Mouse (Mus musculus) spleen, postnatal 10 days (tissue): ENCODE measurements around the gene Stat2.
"Not testable (repeated sequence)": the region's sequence is repeated elsewhere in the genome, so short reads cannot be mapped to it uniquely, and the experiment has no call there.

ENCODE experiments used
- DNase-seq, 2 experiments: peaks; one replicate each; pipeline ENCODE4 v3.0.0; 2021 to 2022; ENCODE audit warnings: low spot score in 2 of 2

The Stat2 gene

DNA sequence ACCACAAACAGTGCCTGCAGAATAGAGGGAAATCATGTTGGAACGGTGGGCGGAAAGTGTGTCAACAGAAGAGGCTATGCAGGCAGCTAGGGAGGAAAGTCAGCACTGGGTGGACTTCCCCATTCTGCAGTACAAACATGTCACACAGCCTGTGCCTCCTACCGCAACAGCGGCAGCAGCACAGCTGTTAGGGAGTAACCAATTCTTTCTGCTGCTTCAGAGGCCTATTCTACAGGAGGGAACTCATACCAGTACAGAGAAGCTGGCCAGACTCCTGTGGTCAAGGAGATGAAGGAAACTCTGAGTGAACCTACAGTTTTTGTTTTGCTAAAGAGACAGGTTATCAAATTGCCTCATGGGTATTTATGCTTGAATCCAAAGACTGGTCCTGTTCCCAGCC, 11.4 kb upstream of the Stat2 start:
- peak in 1 of 2 experiments; percentile 52 for DNase-seq

DNA sequence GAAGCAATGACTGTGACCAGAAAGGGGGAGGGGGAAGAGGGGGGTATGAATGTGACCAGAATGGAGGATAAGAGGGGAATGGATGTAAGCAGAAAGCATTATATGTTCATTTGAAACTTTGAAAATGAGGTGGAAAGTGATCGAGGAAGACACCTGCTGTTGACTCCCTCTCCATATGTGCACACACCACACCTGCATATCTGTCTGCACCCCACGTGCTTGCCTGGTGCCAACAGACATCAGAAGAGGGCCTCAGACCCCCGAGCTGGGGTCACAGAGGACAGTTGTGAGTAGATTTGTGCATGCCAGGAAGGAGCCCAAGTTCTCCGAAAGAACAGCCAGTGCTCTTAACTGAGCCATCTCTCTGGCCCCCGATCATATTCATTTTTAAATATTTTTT, 10.4 kb upstream of the Stat2 start:
- DNase-seq: no peak

DNA sequence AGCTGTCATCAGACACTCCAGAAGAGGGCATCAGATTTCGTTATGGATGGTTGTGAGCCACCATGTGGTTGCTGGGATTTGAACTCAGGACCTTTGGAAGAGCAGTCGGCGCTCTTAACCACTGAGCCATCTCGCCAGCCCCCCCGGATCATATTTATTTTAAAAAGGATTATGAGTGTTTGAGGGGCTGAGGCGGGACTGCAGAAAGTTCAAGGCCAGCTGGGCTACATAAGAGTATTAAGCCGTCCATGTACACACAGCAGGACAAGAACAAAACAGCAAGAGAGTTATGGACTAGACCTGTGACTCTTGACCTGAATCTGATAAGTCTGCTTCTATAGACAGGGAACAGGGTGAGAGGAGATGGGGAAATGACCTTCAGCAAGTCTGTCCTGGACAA, 10.0 kb upstream of the Stat2 start:
- not testable (repeated sequence) for DNase-seq

DNA sequence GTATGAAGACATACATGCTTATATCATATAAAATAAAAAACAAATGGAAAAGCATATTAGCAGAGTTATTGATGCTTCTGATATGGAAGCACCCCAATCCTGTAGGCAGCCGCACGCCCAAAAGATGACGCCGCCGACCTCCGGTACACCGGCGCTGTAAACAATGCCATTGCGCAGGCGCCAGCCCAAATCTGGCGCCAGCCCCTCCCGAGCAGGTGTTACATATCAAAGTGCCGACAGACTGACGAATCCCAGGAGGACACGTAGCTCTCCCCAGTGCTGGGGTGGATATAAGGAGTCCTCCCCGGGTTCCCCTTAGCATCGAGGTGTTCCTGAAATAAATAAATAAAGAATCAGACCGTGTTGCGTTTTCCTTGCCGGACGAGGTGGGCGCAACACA, 8.1 kb upstream of the Stat2 start:
- no peak for DNase-seq

DNA sequence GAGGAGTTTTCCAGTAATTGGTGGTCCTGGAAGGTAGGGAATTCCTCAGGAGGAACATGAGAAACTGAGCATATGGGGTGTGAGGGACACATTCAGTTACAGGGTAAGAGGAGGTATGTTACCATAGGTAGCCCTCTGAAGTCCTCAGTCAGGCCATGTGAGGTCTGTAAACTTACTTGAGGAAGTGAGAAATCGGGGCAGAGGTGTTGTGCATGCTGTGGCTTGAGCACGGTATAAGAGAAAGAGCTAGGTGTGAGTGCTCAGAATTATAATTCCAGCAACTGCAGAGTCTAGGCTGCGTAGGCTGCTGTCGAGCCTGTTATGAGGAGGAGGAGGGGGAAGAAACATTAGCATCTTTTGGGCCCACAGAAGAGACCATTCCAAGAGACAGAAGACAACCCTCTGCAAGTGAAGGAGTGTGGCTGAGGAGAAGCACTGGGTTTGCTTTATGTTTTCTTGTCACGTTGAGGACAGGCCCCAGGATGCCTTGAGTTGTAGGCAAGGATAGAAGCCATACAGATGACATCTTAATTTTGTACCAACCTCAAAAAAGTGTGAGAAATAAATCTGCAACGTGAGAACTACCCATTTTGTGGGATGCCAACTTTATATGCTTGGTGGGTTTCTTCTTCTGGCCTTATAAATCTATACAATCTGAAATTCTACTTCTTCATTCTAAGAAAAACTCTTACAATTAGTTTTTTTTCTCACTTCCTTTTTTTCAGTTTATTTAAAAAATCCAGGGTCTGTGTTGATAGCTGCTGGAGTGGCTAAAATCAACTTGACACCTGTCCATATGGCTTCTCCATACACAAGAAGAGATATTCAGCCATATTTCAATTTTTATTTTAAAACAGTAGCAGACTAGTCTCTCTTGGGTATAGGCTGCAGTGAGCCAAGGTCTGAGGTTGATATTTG, 6.7 kb upstream of the Stat2 start:
- no peak for DNase-seq

DNA sequence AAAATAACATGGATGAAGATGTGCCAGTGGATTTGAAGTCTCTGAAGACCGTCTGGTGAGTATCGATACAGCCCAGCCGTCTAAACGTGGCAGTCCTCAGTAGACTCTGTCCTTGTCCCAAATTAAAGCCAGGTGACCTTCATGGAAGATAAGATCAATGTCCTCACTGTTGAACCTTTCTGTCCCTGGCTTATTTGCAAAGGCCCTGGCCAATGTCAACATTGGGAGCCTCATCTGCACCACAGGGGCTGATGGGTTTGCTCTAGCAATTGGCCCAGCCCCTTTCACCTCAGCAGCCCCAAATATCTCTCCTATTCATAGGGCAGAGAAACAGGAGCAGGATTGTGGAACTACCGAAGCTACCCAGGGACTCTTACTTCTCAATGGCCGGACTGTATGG, 2.0 kb upstream of the Stat2 start, which contains the start of gene Apof:
TSS of gene Apof (plus strand) at position 301 of the 400 bp plus-strand sequence.
- no peak for DNase-seq

DNA sequence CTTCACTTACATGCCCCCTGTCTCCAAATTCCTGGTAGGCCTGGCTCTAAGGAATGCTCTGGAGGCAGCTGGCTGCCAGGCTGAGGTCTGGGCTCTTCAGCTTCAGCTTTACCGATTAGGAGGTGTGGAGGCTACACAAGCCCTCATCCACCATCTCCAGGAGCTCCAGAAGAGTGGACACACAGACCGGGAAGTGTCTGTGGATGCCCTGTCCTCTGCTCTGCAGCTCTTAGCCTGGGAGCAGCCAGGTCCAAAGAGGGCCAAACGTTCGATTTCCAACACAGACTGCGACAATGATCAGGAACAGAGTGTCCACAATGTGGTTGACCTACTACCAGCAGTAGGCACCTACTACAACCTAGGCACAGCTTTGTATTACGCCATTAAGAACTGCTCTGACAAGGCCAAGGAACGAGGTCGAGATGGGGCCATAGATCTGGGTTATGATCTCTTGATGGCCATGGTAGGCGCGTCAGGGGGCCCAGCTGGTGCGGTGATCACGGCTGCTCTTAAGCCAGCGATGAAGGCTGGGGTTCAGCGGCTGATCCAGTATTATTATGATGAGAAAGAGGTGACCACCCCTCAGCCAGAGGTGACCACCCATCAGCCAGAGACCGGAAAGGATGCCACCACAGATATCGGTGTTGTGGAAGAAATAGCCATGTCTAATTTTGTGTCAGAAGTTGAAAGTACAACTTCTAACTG, 1.0 kb upstream of the Stat2 start:
- DNase-seq: no peak

DNA sequence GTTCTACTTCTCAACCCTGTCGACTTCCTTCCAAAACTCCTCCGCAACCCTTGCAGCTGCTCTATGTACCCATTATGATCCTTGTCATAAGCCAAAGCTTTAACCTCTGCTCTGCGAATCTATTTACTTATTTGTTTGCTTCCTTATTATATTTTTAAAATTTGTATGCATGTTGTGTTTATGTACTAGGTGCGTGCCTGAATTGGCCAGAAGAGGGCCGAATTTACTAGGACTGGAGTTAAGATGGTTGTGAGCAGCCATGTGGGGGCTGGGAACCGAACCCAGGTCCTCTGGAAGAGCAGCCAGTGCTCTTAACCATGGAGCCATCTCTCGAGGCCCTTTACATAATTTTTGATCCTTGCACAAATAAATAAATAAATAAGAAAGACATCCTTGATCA, 507 bp downstream of the Stat2 start:
- DNase-seq: no peak

DNA sequence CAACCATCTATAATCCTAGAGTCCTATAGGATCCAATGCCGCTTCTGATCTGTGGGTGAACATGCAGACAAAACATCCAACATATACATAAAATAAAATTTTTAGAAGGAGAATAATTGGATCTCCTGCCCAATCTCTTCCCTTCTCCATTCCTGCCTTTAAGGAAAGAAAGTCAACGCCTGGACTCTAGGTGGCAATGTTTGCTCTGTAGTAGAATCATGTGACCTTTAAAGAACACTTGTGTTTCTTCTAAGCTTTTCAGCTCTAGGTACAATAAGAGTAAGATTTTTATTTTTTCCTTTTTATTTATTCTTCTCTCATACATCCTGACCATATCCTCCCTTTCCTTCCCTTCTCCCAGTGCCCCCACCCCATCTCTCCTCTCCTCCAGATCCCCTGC, 1.5 kb downstream of the Stat2 start:
- no peak for DNase-seq

DNA sequence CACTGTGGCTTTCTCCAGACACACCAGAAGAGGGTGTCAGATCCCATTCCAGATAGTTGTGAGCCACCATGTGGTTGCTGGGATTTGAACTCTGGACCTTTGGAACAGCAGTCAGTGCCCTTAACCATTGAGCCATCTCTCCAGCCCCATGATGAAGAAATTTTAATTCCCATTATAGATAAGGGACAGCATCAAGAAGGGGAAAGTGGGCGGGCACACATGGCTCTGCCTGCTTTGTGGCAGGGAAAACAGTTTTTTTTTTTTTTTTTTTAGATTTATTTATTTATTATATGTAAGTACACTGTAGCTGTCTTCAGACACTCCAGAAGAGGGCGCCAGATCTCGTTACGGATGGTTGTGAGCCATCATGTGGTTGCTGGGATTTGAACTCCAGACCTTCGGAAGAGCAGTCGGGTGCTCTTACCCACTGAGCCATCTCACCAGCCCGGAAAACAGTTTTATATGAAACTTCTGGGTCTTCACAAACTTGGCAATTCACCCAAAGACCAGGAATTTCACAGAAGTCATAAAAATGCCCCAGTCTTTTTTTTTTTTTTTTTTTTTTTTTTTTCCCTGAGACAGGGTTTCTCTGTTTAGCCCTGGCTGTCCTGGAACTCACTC, 2.6 kb downstream of the Stat2 start:
- not testable (repeated sequence) for DNase-seq

DNA sequence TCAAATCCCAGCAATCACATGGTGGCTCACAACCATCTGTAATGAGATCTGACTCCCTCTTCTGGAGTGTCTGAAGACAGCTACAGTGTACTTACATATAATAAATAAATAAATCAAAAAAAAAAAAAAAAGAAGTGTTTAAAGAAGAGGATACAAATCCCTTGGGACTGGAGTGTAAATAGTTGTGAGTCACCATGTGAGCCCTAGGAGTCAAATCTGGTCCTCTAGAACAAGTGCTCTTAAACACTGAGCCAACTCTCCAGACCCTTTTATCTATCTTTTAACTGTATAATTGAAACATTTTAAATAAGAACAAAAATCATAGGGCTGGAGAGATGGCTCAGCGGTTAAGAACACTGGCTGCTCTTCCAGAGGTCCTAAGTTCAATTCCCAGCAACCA, 5.0 kb downstream of the Stat2 start:
- DNase-seq: not testable (repeated sequence)

DNA sequence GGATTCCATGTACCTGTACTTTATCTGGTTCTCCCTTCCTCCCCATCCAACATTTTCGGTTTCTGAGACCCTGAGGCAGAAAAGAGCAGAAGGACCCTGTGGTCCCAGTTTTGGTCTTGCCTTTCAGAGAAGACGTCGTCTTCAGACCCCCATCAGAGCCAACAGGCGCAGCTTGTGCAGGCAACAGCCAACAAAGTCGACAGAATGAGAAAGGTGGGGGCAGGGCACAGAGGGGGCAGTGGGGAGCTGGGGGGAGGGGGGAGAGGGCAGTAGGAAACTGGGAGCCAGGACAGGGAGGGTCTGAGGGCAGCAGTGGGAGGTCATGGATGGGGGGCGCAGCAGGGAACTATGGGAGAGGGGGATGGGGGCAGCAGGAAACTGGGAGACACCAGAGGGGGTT, 7.8 kb downstream of the Stat2 start:
- DNase-seq: no peak

DNA sequence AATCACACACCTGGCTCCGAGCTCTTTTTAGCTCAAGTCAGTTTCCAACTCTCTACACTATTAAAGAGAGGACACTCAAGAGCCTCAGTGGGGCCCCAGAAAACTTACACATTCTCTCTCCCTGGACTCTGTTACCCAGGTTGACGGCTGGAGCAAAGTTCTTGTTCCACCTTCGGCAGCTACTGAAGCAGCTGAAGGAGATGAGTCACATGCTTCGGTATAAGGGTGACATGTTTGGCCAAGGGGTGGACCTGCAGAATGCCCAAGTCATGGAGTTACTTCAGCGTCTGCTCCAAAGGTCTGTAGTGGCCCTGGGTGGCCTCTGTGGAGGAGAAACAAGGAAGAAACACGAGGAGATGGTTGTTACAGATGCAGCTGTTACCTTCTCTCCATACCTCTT, 10.6 kb downstream of the Stat2 start:
- DNase-seq: no peak

DNA sequence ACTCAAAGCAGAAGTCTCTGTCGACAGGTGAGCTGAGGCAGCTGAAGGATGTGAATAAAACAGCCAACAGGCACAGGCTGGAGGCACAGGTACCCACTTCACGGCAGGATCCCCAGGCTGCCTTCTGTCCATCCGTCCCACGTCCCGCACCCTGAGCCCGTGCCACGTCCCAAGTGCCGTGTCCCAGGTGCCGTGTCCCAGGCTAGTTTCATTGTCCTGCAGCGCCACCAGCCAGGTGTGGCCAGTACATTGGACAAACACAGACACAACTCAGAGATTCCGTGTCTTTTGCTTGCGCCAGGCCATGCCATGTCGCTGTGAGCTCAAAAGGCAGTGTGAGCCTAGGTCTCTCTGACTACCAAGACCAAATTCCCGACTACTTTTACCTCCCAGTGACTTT, 11.3 kb downstream of the Stat2 start:
- no peak for DNase-seq

DNA sequence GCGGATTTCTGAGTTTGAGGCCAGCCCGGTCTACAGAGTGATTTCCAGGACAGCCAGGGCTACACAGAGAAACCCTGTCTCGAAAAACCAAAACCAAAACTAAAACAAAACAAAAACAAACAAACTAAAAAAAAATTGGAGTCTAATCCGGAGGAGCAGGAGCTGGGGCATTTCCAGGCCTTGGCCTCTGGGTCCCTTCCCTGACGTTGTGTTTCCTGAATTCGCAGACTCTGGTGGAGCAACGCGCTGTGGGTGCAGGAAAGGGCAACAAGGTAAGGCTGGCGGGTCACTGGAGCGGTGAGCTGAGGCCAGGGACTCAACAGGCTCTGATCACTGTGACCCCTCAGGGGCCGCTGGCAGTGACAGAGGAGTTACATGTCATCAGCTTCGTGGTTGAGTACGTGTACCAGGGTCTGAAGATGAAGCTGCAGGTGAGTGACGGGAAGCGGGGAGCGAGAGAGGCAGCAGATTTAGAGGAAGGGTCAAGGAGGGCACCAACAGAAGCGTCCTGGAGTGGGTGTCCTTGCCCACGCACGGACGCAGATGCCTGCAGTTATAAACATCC, 12.6 kb downstream of the Stat2 start:
- DNase-seq: no peak

DNA sequence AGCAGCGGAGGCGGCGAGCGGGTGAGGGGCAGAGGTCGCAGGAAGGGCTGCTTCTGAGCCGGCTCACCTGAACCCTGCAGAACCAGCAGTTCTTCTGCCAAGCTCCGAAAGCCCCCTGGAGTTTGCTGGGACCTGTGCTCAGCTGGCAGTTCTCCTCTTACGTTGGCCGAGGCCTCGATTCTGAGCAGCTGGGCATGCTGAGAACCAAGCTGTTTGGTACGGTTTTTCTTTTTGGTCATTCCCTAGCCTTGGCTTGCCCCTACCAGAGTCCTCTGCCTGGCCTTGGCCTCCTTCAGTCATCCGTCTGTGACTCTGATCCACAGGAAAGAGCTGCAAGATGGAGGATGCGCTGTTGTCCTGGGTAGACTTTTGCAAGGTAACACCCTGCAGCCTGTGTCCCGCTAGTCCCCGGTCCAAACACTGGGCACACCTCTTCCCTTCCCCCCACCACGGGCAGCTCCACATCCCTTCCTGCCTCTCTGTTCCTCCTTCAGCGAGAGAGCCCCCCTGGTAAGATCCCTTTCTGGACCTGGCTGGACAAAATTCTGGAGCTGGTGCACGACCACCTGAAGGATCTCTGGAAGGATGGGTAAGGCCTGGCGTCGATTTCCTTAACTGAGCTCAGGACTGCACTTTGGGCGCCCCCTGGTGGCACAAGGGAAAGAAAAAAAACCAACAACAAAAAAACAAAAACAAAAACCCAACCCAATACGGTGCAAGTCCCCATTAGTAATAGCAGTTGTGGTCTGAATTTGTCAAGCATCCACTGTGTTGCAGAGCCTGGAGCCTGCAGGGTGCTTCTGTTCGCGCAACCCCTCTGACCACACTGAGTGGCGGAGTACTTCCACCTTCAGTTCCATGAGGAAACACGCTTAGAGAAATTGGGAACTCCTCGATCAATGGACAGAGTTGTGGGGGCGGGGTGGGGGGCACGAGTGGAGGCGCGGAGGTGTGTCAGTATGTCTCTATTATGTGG, 13.5 kb downstream of the Stat2 start:
- peak; percentile 67 to 83 for DNase-seq

DNA sequence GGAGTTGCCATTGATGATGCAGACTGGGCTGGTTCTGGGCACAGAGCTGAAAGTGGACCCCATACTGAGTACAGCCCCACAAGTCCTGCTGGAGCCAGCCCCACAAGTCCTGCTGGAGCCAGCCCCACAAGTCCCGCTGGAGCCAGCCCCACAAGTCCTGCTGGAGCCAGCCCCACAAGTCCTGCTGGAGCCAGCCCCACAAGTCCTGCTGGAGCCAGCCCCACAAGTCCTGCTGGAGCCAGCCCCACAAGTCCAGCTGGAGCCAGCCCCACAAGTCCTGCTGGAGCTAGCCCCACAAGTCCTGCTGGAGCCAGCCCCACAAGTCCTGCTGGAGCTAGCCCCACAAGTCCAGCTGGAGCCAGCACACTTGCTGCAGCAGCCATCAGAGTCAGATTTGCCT, 20.2 kb downstream of the Stat2 start:
- not testable (repeated sequence) for DNase-seq

DNA sequence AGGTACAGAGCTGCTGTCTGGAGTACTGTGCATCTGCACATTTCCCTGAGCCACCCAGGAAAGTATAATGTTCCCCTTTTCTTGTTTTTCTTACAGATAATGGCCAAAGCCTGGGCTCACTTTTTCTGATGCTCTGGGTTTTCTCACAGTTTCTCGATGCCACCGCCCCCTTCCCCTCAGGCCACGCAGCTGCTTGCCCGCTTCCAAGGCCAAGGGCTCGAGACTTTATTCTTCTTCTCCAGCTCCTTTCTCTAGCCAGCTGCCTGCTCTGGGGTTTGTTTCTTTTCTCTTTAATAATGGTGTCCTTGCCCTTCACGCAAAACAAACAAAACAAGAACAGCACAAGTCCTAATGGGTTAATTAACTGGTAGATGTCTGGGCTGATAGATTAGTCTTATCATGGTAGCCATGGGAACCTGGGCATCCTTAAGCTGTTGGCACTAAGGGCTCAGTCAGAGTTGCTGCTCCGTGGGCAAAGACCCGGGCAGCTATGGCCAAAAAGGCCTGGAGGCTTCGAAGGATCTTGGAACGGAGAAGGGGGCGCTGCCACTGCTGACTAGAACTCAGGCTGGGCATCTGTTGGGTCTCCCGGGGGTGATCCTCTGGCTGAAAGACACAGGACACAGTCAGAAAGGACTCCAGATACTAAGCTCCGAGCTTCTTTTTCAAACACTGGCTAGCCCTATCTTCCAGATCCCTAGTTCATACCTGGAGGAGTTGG, 26.2 kb downstream of the Stat2 start:
- no peak for DNase-seq

DNA sequence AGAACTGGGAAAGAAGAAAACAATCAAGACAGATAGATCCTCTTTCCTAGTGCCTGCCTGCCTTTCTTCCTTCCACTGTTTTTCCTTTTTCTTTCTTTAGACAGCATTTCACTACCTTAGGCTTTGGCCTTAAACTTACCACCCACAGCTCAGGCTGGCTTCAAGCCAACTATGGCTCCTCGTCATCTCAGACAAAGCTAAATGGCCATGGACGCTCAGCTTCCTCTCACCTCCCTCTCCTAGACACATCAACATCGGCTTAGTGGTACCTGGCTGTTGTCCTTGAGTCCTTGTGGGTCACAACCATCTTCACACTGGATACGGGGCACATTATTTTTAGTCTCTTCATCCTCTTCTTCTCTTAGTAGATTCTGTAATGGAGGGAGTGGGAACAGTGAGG, 26.9 kb downstream of the Stat2 start:
- DNase-seq: no peak

DNA sequence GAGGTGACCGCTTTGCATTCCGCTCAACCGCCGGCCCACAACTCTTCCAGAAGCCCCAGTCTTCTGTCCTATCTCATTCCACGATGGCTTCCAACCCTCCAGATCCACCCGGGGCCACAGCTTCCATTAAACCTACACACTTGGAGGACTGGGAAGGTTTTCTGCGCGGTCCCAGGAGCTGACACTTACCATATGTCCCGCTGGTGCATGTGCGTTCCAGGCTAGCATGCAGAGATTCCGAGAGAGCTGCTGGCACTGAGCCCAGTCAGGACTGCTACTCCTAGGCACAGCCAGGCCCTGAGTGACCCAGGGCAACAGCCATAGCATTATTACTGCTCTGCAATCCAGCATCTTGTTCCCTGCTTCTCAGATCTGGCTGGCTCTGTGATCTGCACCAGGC, 27.3 kb downstream of the Stat2 start:
- DNase-seq: no peak
